Mouse (Mus musculus): ENCODE data around the gene Fcamr. TPM values are rescaled to one million over a fixed set of nuclear protein-coding genes. Genes with fewer than 3 reads are reported as not detected.

Gene Fcamr
- polyA plus RNA-seq (2012; rRNA removed): 0.07 TPM in 1 of 2 replicates, not detected in the other

DNA sequence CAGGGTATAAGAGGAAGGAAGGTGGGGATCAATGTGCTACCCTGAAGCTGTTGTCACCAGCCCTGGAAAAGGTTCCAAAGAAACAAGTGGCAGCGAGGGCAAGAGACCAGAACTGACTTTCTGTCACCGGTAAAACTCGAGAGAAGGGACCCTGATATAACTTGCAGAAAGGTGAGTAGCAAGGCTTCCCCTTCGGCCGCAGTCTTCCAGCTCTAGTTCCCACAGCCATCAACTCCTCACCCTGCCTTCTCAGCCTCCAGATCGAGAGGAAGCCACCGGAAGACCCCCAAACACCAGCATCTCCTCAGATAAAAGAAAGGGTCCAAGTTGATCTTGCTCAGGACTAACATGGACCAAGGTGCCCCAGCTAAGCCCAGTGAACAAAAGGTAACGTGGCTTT is at the start of gene Fcamr:
Gene Fcamr, plus strand, starts transcription at position 301 of the 400 bp plus-strand sequence.
- Histone ChIP-seq H3K4me3 (replicated peaks; ENCODE audit: insufficient read depth, low read depth, low read length) (no peak within 1 kb of the TSS), H3K27me3 (ENCODE audit: control insufficient read depth, insufficient read depth, low read length) (no peaks in the 10 kb centered on the region), H3K4me1 (ENCODE audit: control insufficient read depth, insufficient read depth, low read length) (peaks cover 6% of the 10 kb centered on the region), H3K27ac (ENCODE audit: insufficient read depth, low read length) (no peak within 1 kb of the TSS)
- no peak for DNase-seq
- 86% methylated on average over 8 of the region's 8 CpGs for WGBS
- TF ChIP-seq CTCF (IDR thresholded peaks at IDR 0.05; ENCODE audit: borderline replicate concordance, insufficient read depth, low read depth, low read length) (no peak), POLR2A (IDR thresholded peaks at IDR 0.05; ENCODE audit: borderline replicate concordance, insufficient read depth, low read length) (no peak)

DNA sequence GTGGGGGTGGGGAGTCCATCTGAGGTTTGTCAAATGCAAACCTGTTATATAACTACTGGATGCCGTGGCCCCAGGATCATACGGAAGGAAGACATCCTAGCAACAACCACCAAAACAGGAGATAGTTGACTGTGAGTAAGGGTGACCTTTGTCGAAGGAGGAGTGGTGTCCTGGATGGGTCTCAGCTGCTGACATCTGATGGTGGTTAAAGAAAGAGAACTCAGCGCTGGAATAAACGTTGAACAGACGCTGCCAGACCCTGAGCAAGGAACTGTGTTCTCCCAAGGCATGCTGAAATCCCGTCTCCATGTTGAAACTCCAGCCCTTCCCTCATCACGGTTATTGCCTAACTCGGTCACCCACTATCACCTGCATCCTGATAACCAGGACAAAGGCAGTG is 41.0 kb upstream of the Fcamr start:
- no peak for DNase-seq
- TF ChIP-seq CTCF (IDR thresholded peaks at IDR 0.05; ENCODE audit: borderline replicate concordance, insufficient read depth, low read depth, low read length): no peak
- no peak for TF ChIP-seq POLR2A (IDR thresholded peaks at IDR 0.05; ENCODE audit: borderline replicate concordance, insufficient read depth, low read length)
- Histone ChIP-seq H3K4me1 (ENCODE audit: control insufficient read depth, insufficient read depth, low read length) (no peaks in the 10 kb centered on the region), H3K4me3 (replicated peaks; ENCODE audit: insufficient read depth, low read depth, low read length) (no peak overlapping the region), H3K27me3 (ENCODE audit: control insufficient read depth, insufficient read depth, low read length) (no peaks in the 10 kb centered on the region), H3K27ac (ENCODE audit: insufficient read depth, low read length) (no peak overlapping the region)
- WGBS: 84% methylated on average over 9 of the region's 9 CpGs

DNA sequence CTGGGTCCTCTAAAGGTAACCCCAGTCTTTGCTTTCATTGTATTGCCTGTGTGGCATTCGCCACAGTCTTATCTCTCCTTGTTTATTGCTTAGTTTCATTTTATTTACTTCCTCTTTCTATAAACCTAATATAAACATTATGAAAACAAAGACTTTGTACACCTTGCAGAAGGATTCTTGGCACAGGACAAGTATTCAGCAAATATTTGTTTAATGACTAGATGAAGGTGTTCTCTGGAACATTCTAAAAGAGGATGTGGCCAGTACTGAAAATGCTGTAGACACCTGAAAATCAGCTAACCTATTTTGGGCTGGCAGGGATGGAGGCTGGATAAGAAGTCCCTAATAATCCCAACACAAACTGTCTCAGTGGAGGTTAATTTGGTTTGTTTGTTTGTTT is 39.1 kb upstream of the Fcamr start:
- no peak for DNase-seq
- Histone ChIP-seq H3K27me3 (ENCODE audit: control insufficient read depth, insufficient read depth, low read length) (no peaks in the 10 kb centered on the region), H3K27ac (ENCODE audit: insufficient read depth, low read length) (no peak overlapping the region), H3K4me3 (replicated peaks; ENCODE audit: insufficient read depth, low read depth, low read length) (no peak overlapping the region), H3K4me1 (ENCODE audit: control insufficient read depth, insufficient read depth, low read length) (no peaks in the 10 kb centered on the region)
- TF ChIP-seq CTCF (IDR thresholded peaks at IDR 0.05; ENCODE audit: borderline replicate concordance, insufficient read depth, low read depth, low read length) (no peak), POLR2A (IDR thresholded peaks at IDR 0.05; ENCODE audit: borderline replicate concordance, insufficient read depth, low read length) (no peak)
- 90% methylated on average over 1 of the region's 1 CpGs for WGBS

DNA sequence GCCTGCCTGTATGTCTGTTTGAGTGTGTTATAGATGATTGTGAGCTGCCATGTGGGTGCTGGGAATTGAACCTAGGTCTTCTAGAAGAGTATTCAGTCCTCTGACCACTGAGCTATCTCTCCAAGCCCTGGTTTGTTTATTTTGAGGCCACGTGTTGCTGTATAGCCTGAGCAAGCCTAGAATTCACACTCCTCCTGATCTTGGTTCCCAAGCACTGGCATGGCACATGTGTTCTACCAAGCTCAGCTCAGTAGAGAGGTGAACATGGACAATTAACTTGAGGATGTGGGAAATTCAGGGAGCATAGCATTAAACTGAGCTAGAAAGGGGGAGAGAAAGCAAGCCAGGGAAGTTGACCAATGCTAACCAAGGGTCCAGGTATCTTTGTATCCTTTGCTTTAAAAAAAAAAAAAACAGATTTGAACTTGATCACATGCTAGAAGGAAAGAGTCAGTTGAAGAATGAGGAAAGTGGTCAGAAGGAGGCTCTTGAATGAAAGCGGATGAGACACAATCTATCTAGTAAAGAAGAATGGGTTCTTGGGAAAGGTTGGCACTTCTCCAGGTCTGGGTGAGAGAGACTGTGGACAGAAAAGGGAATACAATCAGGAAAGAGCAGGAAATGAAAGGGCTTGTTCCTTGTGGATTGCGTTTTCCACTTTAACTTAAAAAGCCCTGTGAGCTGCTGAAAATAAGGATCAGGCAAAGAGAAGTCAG is 38.5 kb upstream of the Fcamr start:
- Histone ChIP-seq H3K4me1 (ENCODE audit: control insufficient read depth, insufficient read depth, low read length) (no peaks in the 10 kb centered on the region), H3K27me3 (ENCODE audit: control insufficient read depth, insufficient read depth, low read length) (no peaks in the 10 kb centered on the region), H3K27ac (ENCODE audit: insufficient read depth, low read length) (no peak overlapping the region), H3K4me3 (replicated peaks; ENCODE audit: insufficient read depth, low read depth, low read length) (no peak overlapping the region)
- WGBS: 86% methylated on average over 3 of the region's 3 CpGs
- TF ChIP-seq CTCF (IDR thresholded peaks at IDR 0.05; ENCODE audit: borderline replicate concordance, insufficient read depth, low read depth, low read length) (no peak), POLR2A (IDR thresholded peaks at IDR 0.05; ENCODE audit: borderline replicate concordance, insufficient read depth, low read length) (no peak)
- no peak for DNase-seq

DNA sequence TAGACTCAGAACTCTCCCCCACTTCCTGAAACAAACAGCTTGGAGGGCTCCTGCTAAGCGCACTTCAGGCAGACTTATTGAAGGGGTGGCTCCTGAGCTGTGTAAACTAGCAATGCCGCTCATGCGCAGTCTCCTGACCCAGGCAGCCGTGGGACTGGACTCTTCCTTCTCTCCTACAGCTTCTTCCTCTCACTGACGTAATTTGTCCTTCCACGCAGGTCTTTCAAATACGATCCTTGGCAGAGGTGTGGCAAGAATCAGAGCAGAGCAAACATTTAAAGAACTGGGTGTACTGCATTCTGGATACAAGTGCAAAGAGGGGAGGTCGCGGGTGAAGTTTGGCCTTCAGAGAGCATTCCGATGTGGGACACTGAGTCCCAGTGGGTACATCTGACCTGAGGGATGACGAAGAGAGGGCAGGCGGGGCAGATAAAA is 36.7 kb upstream of the Fcamr start:
- Histone ChIP-seq H3K4me1 (ENCODE audit: control insufficient read depth, insufficient read depth, low read length) (no peaks in the 10 kb centered on the region), H3K27me3 (ENCODE audit: control insufficient read depth, insufficient read depth, low read length) (no peaks in the 10 kb centered on the region), H3K27ac (ENCODE audit: insufficient read depth, low read length) (no peak overlapping the region), H3K4me3 (replicated peaks; ENCODE audit: insufficient read depth, low read depth, low read length) (no peak overlapping the region)
- TF ChIP-seq POLR2A (IDR thresholded peaks at IDR 0.05; ENCODE audit: borderline replicate concordance, insufficient read depth, low read length): no peak
- TF ChIP-seq CTCF (IDR thresholded peaks at IDR 0.05; ENCODE audit: borderline replicate concordance, insufficient read depth, low read depth, low read length): no peak
- DNase-seq: no peak
- WGBS: 88% methylated on average over 12 of the region's 12 CpGs

DNA sequence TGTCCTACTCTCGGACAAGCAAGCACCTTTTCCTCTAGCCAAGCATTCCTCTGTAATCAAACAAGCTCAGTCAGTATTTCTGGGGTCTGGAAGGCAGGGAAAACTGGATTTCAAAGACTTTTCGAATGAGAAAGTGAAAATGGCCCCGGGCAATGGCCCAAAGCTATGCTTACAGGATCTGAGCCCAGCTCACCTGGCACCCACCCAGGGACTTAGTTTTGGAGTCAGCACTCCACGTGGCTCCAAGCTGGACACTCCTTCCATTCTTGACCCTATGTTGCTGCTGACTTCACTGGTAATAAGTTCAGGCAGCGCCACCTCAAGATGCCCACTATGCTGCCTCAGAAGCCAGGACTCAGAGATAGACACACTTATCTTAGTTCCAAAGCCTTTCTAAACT is 33.6 kb upstream of the Fcamr start:
- H3K27ac ChIP-seq (ENCODE audit: insufficient read depth, low read length): no peak overlapping the region
- H3K4me1 ChIP-seq (ENCODE audit: control insufficient read depth, insufficient read depth, low read length): no peaks in the 10 kb centered on the region
- no peak for TF ChIP-seq POLR2A (IDR thresholded peaks at IDR 0.05; ENCODE audit: borderline replicate concordance, insufficient read depth, low read length)
- no peak for TF ChIP-seq CTCF (IDR thresholded peaks at IDR 0.05; ENCODE audit: borderline replicate concordance, insufficient read depth, low read depth, low read length)
- no peak overlapping the region for H3K4me3 ChIP-seq (replicated peaks; ENCODE audit: insufficient read depth, low read depth, low read length)
- no peak for DNase-seq
- 65% methylated on average over 5 of the region's 5 CpGs for WGBS
- H3K27me3 ChIP-seq (ENCODE audit: control insufficient read depth, insufficient read depth, low read length): no peaks in the 10 kb centered on the region

DNA sequence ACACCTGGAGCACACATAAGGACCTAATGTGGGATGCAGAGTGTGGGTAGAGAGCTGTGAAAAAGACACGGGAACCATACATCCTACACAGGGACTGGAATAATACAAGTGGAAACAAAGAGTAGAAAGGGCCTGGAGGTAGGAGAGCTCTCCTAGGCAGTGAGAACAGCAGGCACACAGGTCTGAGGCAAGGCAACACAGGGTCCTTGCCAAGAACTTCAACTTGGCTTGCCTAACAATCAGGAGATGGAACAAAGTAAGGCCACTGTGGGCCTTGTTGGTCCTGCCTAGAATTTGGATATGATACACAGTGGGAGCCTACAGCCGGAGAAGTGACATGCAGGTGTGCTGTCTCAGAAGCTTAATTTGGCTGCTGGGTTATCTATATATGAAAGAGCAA is 30.8 kb upstream of the Fcamr start:
- WGBS: 81% methylated on average over 2 of the region's 2 CpGs
- Histone ChIP-seq H3K27me3 (ENCODE audit: control insufficient read depth, insufficient read depth, low read length) (no peaks in the 10 kb centered on the region), H3K4me1 (ENCODE audit: control insufficient read depth, insufficient read depth, low read length) (no peaks in the 10 kb centered on the region), H3K27ac (ENCODE audit: insufficient read depth, low read length) (no peak overlapping the region), H3K4me3 (replicated peaks; ENCODE audit: insufficient read depth, low read depth, low read length) (no peak overlapping the region)
- DNase-seq: no peak
- TF ChIP-seq POLR2A (IDR thresholded peaks at IDR 0.05; ENCODE audit: borderline replicate concordance, insufficient read depth, low read length): no peak
- no peak for TF ChIP-seq CTCF (IDR thresholded peaks at IDR 0.05; ENCODE audit: borderline replicate concordance, insufficient read depth, low read depth, low read length)

DNA sequence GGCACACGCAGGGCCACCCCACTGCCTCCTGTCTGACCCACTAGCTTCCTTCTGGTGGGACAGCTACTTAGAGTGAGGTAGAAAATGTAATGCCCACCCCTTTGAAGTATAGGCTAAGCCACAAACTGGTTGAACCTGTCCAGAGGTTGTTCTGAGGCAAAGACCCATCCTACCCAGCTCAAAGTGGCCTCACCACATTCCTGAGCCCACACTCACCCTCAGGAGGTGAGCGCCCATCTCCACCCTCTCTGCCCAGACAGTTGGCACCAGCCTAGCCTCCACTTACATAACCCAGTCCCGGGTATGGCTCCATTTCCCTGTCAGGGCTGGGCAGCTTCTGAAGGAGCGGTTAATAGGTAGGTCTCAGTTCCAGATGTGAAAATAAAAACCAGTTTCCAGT is 30.2 kb upstream of the Fcamr start:
- Histone ChIP-seq H3K27me3 (ENCODE audit: control insufficient read depth, insufficient read depth, low read length) (no peaks in the 10 kb centered on the region), H3K4me3 (replicated peaks; ENCODE audit: insufficient read depth, low read depth, low read length) (no peak overlapping the region), H3K27ac (ENCODE audit: insufficient read depth, low read length) (no peak overlapping the region), H3K4me1 (ENCODE audit: control insufficient read depth, insufficient read depth, low read length) (no peaks in the 10 kb centered on the region)
- 87% methylated on average over 4 of the region's 4 CpGs for WGBS
- TF ChIP-seq POLR2A (IDR thresholded peaks at IDR 0.05; ENCODE audit: borderline replicate concordance, insufficient read depth, low read length): no peak
- TF ChIP-seq CTCF (IDR thresholded peaks at IDR 0.05; ENCODE audit: borderline replicate concordance, insufficient read depth, low read depth, low read length): no peak
- no peak for DNase-seq

Data from cerebellum, adult 2 months (tissue).